Mouse (Mus musculus): Measurements from ENCODE around the gene Guk1. TPM values are rescaled to one million over a fixed set of nuclear protein-coding genes. Genes with fewer than 3 reads are reported as not detected.
"Not testable (repeated sequence)": the region's sequence is repeated elsewhere in the genome, so short reads cannot be mapped to it uniquely, and the experiment has no call there.

Guk1 gene
- polyA plus RNA-seq, 1 experiment from 2014 or later: 261 TPM

- Histone ChIP-seq H3K27me3 (ENCODE audit: control insufficient read depth, insufficient read depth, low read depth, low read length) (no peaks in the 10 kb centered on the region), H3K4me2 (ENCODE audit: low read length) (no peak overlapping the region), H3K4me1 (ENCODE audit: control insufficient read depth, insufficient read depth, low read length) (peaks cover 6% of the 10 kb centered on the region; the same call in 1 of the 2 replicates), H3K36me3 (ENCODE audit: control insufficient read depth, insufficient read depth, low read length) (peaks cover 5% of the 10 kb centered on the region; the same call in 1 of the 2 replicates), H3K9ac (ENCODE audit: low read depth, low read length) (no peak overlapping the region), H3K27ac (ENCODE audit: low read length) (no peak overlapping the region), H3K4me3 (ENCODE audit: low read depth, low read length) (no peak overlapping the region), H3K9me3 (replicated peaks; ENCODE audit: control insufficient read depth, low read length, poor library complexity, severe bottlenecking) (no peaks in the 10 kb centered on the region)
- no peak for ATAC-seq
- 92% methylated on average over 3 of the region's 3 CpGs for WGBS
These were observed 24.9 kb upstream of the Guk1 start for GRCm38 (mm10) chr11:59216955-59217354.

GRCm38 (mm10) chr11:59212892-59213494, 21.0 kb upstream of the Guk1 start:
- Histone ChIP-seq H3K27me3 (ENCODE audit: control insufficient read depth, insufficient read depth, low read depth, low read length) (no peaks in the 10 kb centered on the region), H3K36me3 (ENCODE audit: control insufficient read depth, insufficient read depth, low read length) (peaks cover 12% of the 10 kb centered on the region; the same call in 1 of the 2 replicates), H3K9ac (ENCODE audit: low read depth, low read length) (no peak overlapping the region), H3K4me1 (ENCODE audit: control insufficient read depth, insufficient read depth, low read length) (peaks cover 8% of the 10 kb centered on the region), H3K27ac (ENCODE audit: low read length) (no peak overlapping the region), H3K9me3 (replicated peaks; ENCODE audit: control insufficient read depth, low read length, poor library complexity, severe bottlenecking) (no peaks in the 10 kb centered on the region), H3K4me2 (ENCODE audit: low read length) (no peak overlapping the region), H3K4me3 (ENCODE audit: low read depth, low read length) (no peak overlapping the region)
- ATAC-seq: no peak
- 93% methylated on average over 12 of the region's 12 CpGs for WGBS

GRCm38 (mm10) chr11:59212320-59212719, 20.3 kb upstream of the Guk1 start:
- H3K9ac ChIP-seq (ENCODE audit: low read depth, low read length): not testable (repeated sequence)
- peaks cover 12% of the 10 kb centered on the region; the same call in 1 of the 2 replicates for H3K36me3 ChIP-seq (ENCODE audit: control insufficient read depth, insufficient read depth, low read length)
- 85% methylated on average over 12 of the region's 12 CpGs for WGBS

GRCm38 (mm10) chr11:59211561-59211960, 19.5 kb upstream of the Guk1 start:
- Histone ChIP-seq H3K4me1 (ENCODE audit: control insufficient read depth, insufficient read depth, low read length) (peaks cover 14% of the 10 kb centered on the region), H3K36me3 (ENCODE audit: control insufficient read depth, insufficient read depth, low read length) (peaks cover 12% of the 10 kb centered on the region; the same call in 1 of the 2 replicates)
- H3K4me2 ChIP-seq (ENCODE audit: low read length); H3K27me3 ChIP-seq (ENCODE audit: control insufficient read depth, insufficient read depth, low read depth, low read length); H3K9ac ChIP-seq (ENCODE audit: low read depth, low read length); H3K4me3 ChIP-seq (ENCODE audit: low read depth, low read length); H3K9me3 ChIP-seq (replicated peaks; ENCODE audit: control insufficient read depth, low read length, poor library complexity, severe bottlenecking); H3K27ac ChIP-seq (ENCODE audit: low read length); ATAC-seq: not testable (repeated sequence)
- 94% methylated on average over 9 of the region's 9 CpGs for WGBS

More at GRCm38 (mm10) chr11:59212320-59212719, 20.3 kb upstream of the Guk1 start:
- not testable (repeated sequence) for H3K27ac ChIP-seq (ENCODE audit: low read length); H3K27me3 ChIP-seq (ENCODE audit: control insufficient read depth, insufficient read depth, low read depth, low read length); H3K9me3 ChIP-seq (replicated peaks; ENCODE audit: control insufficient read depth, low read length, poor library complexity, severe bottlenecking); H3K4me3 ChIP-seq (ENCODE audit: low read depth, low read length); ATAC-seq; H3K4me2 ChIP-seq (ENCODE audit: low read length)
- peaks cover 14% of the 10 kb centered on the region for H3K4me1 ChIP-seq (ENCODE audit: control insufficient read depth, insufficient read depth, low read length)

- Histone ChIP-seq H3K4me2 (ENCODE audit: low read length) (no peak overlapping the region), H3K36me3 (ENCODE audit: control insufficient read depth, insufficient read depth, low read length) (peaks cover 14% of the 10 kb centered on the region; the same call in 1 of the 2 replicates), H3K27me3 (ENCODE audit: control insufficient read depth, insufficient read depth, low read depth, low read length) (no peaks in the 10 kb centered on the region), H3K27ac (ENCODE audit: low read length) (no peak overlapping the region), H3K9ac (ENCODE audit: low read depth, low read length) (no peak overlapping the region), H3K4me3 (ENCODE audit: low read depth, low read length) (no peak overlapping the region), H3K4me1 (ENCODE audit: control insufficient read depth, insufficient read depth, low read length) (peaks cover 14% of the 10 kb centered on the region), H3K9me3 (replicated peaks; ENCODE audit: control insufficient read depth, low read length, poor library complexity, severe bottlenecking) (no peaks in the 10 kb centered on the region)
- WGBS: 88% methylated on average over 4 of the region's 4 CpGs
- no peak for ATAC-seq
These were observed 18.0 kb upstream of the Guk1 start for GRCm38 (mm10) chr11:59210020-59210419.

- peaks cover 14% of the 10 kb centered on the region for H3K4me1 ChIP-seq (ENCODE audit: control insufficient read depth, insufficient read depth, low read length)
- no peaks in the 10 kb centered on the region for H3K27me3 ChIP-seq (ENCODE audit: control insufficient read depth, insufficient read depth, low read depth, low read length)
- WGBS: 57% methylated on average over 5 of the region's 5 CpGs
- no peak for ATAC-seq
- H3K4me3 ChIP-seq (ENCODE audit: low read depth, low read length): no peak overlapping the region
- H3K9me3 ChIP-seq (replicated peaks; ENCODE audit: control insufficient read depth, low read length, poor library complexity, severe bottlenecking): no peaks in the 10 kb centered on the region
- H3K9ac ChIP-seq (ENCODE audit: low read depth, low read length): no peak overlapping the region
- H3K27ac ChIP-seq (ENCODE audit: low read length): no peak overlapping the region
- peak overlapping the region; percentile 88 for H3K4me2 ChIP-seq (ENCODE audit: low read length)
- peaks cover 16% of the 10 kb centered on the region for H3K36me3 ChIP-seq (ENCODE audit: control insufficient read depth, insufficient read depth, low read length)
These were observed 17.6 kb upstream of the Guk1 start for GRCm38 (mm10) chr11:59209580-59209979.

- Histone ChIP-seq H3K9ac (ENCODE audit: low read depth, low read length) (peak overlapping the region; percentile 73), H3K4me3 (ENCODE audit: low read depth, low read length) (peak overlapping the region; percentile 58), H3K4me2 (ENCODE audit: low read length) (peak overlapping the region; percentile 88), H3K27ac (ENCODE audit: low read length) (peak overlapping the region; percentile 9; the same call in 1 of the 2 replicates), H3K36me3 (ENCODE audit: control insufficient read depth, insufficient read depth, low read length) (peaks cover 17% of the 10 kb centered on the region), H3K27me3 (ENCODE audit: control insufficient read depth, insufficient read depth, low read depth, low read length) (no peaks in the 10 kb centered on the region), H3K9me3 (replicated peaks; ENCODE audit: control insufficient read depth, low read length, poor library complexity, severe bottlenecking) (no peaks in the 10 kb centered on the region), H3K4me1 (ENCODE audit: control insufficient read depth, insufficient read depth, low read length) (peaks cover 14% of the 10 kb centered on the region)
- peak; percentile 43 for ATAC-seq
- 8% methylated on average over 18 of the region's 18 CpGs for WGBS
These were observed 17.0 kb upstream of the Guk1 start for GRCm38 (mm10) chr11:59209003-59209441.

GRCm38 (mm10) chr11:59208153-59208831, 16.3 kb upstream of the Guk1 start, which contains the start of gene 2310033P09Rik:
Gene 2310033P09Rik (plus strand): TSS chr11:59208321.
- Histone ChIP-seq H3K27ac (ENCODE audit: low read length) (peak within 1 kb of the TSS; percentile 70), H3K9me3 (replicated peaks; ENCODE audit: control insufficient read depth, low read length, poor library complexity, severe bottlenecking) (no peaks in the 10 kb centered on the region), H3K4me3 (ENCODE audit: low read depth, low read length) (peak within 1 kb of the TSS; percentile 58), H3K9ac (ENCODE audit: low read depth, low read length) (peak within 1 kb of the TSS; percentile 73), H3K4me2 (ENCODE audit: low read length) (peak within 1 kb of the TSS; percentile 88), H3K36me3 (ENCODE audit: control insufficient read depth, insufficient read depth, low read length) (peaks cover 14% of the 10 kb centered on the region), H3K4me1 (ENCODE audit: control insufficient read depth, insufficient read depth, low read length) (peaks cover 14% of the 10 kb centered on the region), H3K27me3 (ENCODE audit: control insufficient read depth, insufficient read depth, low read depth, low read length) (no peaks in the 10 kb centered on the region)
- WGBS: under 1% methylated on average over 67 of the region's 67 CpGs
- peak; percentile 89 for ATAC-seq

All from midbrain, embryonic 16.5 days (tissue).